Mouse (Mus musculus): ENCODE data around the gene Gm9913. TPM values are rescaled to one million over a fixed set of nuclear protein-coding genes. Genes with fewer than 3 reads are reported as not detected.
A peak's percentile ranks its signal among the peaks of the same experiment; 100 is the strongest.

The Gm9913 gene
- total and polyA plus RNA-seq, 3 experiments: 0.21 to 0.29 (median 0.23) TPM

DNA sequence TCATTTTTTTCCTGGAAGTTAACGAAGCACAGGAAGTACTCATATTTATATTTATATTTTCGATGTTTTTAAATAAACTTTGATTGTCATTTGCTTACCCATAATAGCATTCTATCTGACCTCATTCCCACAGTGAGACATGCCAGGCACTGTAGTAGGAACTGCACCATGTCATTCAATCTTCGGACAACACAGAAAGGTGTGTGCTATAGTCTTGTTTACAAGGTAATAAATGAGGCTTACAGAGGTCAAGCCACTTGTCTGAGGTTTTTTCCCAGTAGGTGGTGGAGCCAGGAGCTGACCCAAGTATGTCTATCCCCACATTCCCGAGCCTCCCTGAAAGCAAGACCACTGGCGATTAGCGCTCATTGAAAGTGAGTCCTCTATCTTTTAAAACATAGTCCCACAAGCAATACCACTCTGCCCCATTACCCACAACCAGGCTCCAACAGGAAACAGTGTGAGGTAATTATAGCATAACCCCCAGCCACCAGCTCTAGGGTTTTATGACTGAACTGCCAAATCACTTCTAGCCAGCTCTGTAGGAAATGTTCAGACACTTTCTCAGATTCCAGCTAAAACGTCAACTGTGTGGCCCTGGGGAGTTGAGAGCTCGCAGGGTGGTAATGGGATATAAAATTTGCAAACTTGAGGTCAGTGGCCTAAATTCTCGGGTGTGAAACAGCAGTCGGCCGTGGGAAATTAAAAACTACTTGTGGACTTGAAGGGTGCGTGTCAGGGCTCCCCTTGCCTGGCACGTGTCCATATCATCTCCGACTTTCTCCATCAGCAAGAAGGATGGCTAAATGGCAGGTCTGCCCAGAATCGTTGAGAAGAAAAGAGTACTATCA, 12.6 kb upstream of the Gm9913 start:
- DNase-seq: no peak
- H3K9ac ChIP-seq (ENCODE audit: low read depth, low read length): no peak overlapping the region
- no peaks in the 10 kb centered on the region; the same call in 1 of the 2 replicates for H3K36me3 ChIP-seq (ENCODE audit: control insufficient read depth, insufficient read depth, low read length)
- no peaks in the 10 kb centered on the region for H3K27me3 ChIP-seq (ENCODE audit: control insufficient read depth, insufficient read depth, low read length)
- TF ChIP-seq CTCF (IDR thresholded peaks at IDR 0.05): no peak
- no peak for TF ChIP-seq EP300 (IDR thresholded peaks at IDR 0.05; ENCODE audit: insufficient read depth, low read depth, low read length)
- TF ChIP-seq POLR2A (IDR thresholded peaks at IDR 0.05; ENCODE audit: insufficient read depth, low read depth, low read length): no peak
- H3K79me2 ChIP-seq (replicated peaks; ENCODE audit: control insufficient read depth, insufficient read depth, low read length): no peaks in the 10 kb centered on the region
- peaks cover 2% of the 10 kb centered on the region for H3K4me1 ChIP-seq (ENCODE audit: control insufficient read depth, insufficient read depth, low read length)
- no peak overlapping the region for H3K4me3 ChIP-seq
- H3K27ac ChIP-seq: peak overlapping the region; percentile 28; the same call in 1 of the 2 replicates
- WGBS: 62% methylated on average over 15 of the region's 15 CpGs
- intact Hi-C loops (cut with DNase I): no loop called here

DNA sequence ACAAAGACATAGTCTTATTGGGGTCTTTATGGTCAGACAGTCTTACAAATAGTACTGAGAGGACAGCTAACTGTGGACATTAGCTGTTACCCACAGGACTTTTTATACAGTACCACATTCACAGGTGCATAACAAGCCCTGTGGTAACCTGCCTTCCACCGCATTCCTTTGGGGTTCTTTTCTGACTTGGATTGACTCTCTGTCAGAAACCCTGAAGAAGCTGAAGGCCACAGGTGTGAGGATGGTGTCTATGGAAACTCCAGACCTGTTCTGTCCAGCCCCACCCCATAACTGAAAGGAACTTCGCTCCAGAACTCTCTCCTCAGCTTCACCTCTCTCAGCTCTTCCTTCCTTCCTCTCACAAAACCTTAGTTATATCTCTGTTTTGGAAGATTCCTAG, 10.6 kb upstream of the Gm9913 start:
- H3K4me3 ChIP-seq: no peak overlapping the region
- peaks cover 5% of the 10 kb centered on the region for H3K4me1 ChIP-seq (ENCODE audit: control insufficient read depth, insufficient read depth, low read length)
- intact Hi-C loops (cut with DNase I): no loop called here
- no peak overlapping the region for H3K9ac ChIP-seq (ENCODE audit: low read depth, low read length)
- no peaks in the 10 kb centered on the region; the same call in 1 of the 2 replicates for H3K36me3 ChIP-seq (ENCODE audit: control insufficient read depth, insufficient read depth, low read length)
- H3K79me2 ChIP-seq (replicated peaks; ENCODE audit: control insufficient read depth, insufficient read depth, low read length): peaks cover 3% of the 10 kb centered on the region; the same call in 1 of the 2 replicates
- no peak for DNase-seq
- no peaks in the 10 kb centered on the region for H3K27me3 ChIP-seq (ENCODE audit: control insufficient read depth, insufficient read depth, low read length)
- no peak for TF ChIP-seq CTCF (IDR thresholded peaks at IDR 0.05)
- TF ChIP-seq EP300 (IDR thresholded peaks at IDR 0.05; ENCODE audit: insufficient read depth, low read depth, low read length): no peak
- TF ChIP-seq POLR2A (IDR thresholded peaks at IDR 0.05; ENCODE audit: insufficient read depth, low read depth, low read length): no peak
- WGBS: 94% methylated on average over 2 of the region's 2 CpGs
- no peak overlapping the region for H3K27ac ChIP-seq

DNA sequence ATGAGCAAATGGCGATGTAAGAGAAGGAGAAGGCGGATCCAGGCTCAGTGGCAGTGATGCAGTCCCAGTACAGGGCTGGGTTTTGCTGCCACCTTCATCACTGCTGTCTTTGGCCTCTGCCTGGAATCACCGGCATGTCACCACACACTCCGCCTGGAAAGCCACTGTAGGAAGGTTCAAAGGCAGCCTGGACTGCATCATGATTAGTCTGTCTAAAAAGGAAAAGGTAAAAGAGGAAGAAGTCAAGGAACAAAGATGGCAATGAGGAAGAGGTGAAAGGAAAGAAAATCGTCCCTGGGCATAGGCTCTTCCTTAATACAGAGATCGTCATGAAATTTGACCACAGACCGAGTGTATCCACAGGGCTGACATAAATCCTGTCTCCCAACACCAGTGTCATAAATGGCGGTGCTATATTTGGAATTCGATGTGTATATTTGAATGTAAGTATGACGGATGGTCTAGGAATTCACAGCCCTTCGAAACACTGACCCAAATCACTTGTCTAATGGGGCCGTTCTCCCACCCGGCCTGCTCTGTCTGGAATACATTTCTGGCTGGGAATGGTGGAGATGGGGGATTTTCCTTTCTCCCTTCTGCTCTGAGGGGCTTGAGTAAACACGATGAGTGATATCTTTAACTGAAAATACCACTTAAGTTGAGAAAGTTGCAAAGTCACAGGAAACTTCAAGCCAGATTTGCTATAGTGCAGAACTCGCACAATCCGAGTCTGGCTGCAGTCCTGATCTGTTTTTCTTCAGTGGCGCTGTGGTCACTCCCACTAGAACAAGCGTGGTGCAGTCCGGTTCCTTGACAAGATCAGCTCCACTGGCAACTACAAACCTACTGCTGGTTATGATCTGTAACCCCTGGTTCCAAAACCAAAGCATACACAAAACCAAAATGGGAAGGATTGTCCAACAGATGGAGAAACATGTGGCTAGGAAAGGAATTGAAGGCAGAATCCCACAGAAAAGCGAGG, 9.8 kb upstream of the Gm9913 start:
- Histone ChIP-seq H3K27ac (no peak overlapping the region), H3K79me2 (replicated peaks; ENCODE audit: control insufficient read depth, insufficient read depth, low read length) (peaks cover 4% of the 10 kb centered on the region), H3K4me1 (ENCODE audit: control insufficient read depth, insufficient read depth, low read length) (peaks cover 5% of the 10 kb centered on the region), H3K9ac (ENCODE audit: low read depth, low read length) (no peak overlapping the region), H3K4me3 (no peak overlapping the region), H3K36me3 (ENCODE audit: control insufficient read depth, insufficient read depth, low read length) (no peaks in the 10 kb centered on the region; the same call in 1 of the 2 replicates), H3K27me3 (ENCODE audit: control insufficient read depth, insufficient read depth, low read length) (no peaks in the 10 kb centered on the region)
- intact Hi-C loops (cut with DNase I): no loop called here
- no peak for DNase-seq
- WGBS: 70% methylated on average over 20 of the region's 20 CpGs
- no peak for TF ChIP-seq CTCF (IDR thresholded peaks at IDR 0.05)
- TF ChIP-seq EP300 (IDR thresholded peaks at IDR 0.05; ENCODE audit: insufficient read depth, low read depth, low read length): no peak
- no peak for TF ChIP-seq POLR2A (IDR thresholded peaks at IDR 0.05; ENCODE audit: insufficient read depth, low read depth, low read length)

DNA sequence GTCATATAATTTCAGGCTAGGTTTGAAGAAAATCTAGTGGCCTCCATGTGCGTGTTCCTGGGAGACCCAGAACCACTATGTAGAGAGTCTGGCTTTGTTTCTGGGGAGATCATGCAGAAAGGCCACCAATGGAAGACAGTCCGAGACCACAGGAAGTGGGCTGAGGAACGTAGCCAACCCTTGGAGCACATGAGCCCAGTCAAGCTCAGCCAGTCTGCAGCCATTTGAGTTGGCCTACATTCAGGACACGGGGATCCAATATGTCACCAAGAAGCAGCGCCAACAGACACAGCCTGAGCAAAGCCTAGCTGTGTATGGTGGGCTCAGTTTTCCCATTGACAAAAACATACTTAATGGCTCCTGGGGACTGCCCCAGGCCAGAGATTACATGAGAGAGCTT, 8.2 kb upstream of the Gm9913 start:
- H3K36me3 ChIP-seq (ENCODE audit: control insufficient read depth, insufficient read depth, low read length): no peaks in the 10 kb centered on the region; the same call in 1 of the 2 replicates
- TF ChIP-seq CTCF (IDR thresholded peaks at IDR 0.05) (no peak), EP300 (IDR thresholded peaks at IDR 0.05; ENCODE audit: insufficient read depth, low read depth, low read length) (no peak), POLR2A (IDR thresholded peaks at IDR 0.05; ENCODE audit: insufficient read depth, low read depth, low read length) (no peak)
- 62% methylated on average over 5 of the region's 5 CpGs for whole genome bisulfite sequencing
- H3K4me3 ChIP-seq: no peak overlapping the region
- peaks cover 10% of the 10 kb centered on the region for H3K4me1 ChIP-seq (ENCODE audit: control insufficient read depth, insufficient read depth, low read length)
- H3K79me2 ChIP-seq (replicated peaks; ENCODE audit: control insufficient read depth, insufficient read depth, low read length): peaks cover 4% of the 10 kb centered on the region
- H3K27ac ChIP-seq: no peak overlapping the region
- intact Hi-C loops (cut with DNase I): no loop called here
- no peak overlapping the region for H3K9ac ChIP-seq (ENCODE audit: low read depth, low read length)
- no peaks in the 10 kb centered on the region for H3K27me3 ChIP-seq (ENCODE audit: control insufficient read depth, insufficient read depth, low read length)
- DNase-seq: no peak

DNA sequence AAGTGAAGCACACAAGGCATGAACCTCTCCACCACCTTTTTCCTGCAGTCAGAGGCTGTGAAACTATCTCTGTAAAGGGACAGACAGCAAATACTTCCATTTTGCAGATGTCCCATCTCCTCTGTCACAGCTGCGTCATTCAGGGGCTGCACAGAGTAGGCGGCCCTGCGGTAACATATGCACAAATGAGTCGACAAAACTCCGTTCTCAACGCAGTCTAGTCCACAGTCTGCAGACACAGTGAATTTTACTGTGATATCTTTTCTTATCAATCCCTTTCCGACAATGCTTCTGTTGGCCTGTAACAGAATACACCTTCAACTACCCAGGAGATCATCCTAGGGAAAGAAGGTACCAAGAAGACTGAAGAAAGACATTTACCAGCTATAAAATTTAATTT, 6.7 kb upstream of the Gm9913 start:
- TF ChIP-seq CTCF (IDR thresholded peaks at IDR 0.05): no peak
- TF ChIP-seq POLR2A (IDR thresholded peaks at IDR 0.05; ENCODE audit: insufficient read depth, low read depth, low read length): no peak
- no peak for TF ChIP-seq EP300 (IDR thresholded peaks at IDR 0.05; ENCODE audit: insufficient read depth, low read depth, low read length)
- Histone ChIP-seq H3K27me3 (ENCODE audit: control insufficient read depth, insufficient read depth, low read length) (no peaks in the 10 kb centered on the region), H3K4me3 (no peak overlapping the region), H3K4me1 (ENCODE audit: control insufficient read depth, insufficient read depth, low read length) (peaks cover 10% of the 10 kb centered on the region), H3K36me3 (ENCODE audit: control insufficient read depth, insufficient read depth, low read length) (no peaks in the 10 kb centered on the region), H3K27ac (no peak overlapping the region), H3K79me2 (replicated peaks; ENCODE audit: control insufficient read depth, insufficient read depth, low read length) (peaks cover 4% of the 10 kb centered on the region), H3K9ac (ENCODE audit: low read depth, low read length) (no peak overlapping the region)
- 72% methylated on average over 7 of the region's 7 CpGs for WGBS
- DNase-seq: no peak
- intact Hi-C loops (cut with DNase I): no loop called here
